Mouse (Mus musculus) neural tube, embryonic 11.5 days (tissue): Measurements from ENCODE around the gene Grcc10. TPM values are rescaled to one million over a fixed set of nuclear protein-coding genes. Genes with fewer than 3 reads are reported as not detected.
A peak's percentile ranks its signal among the peaks of the same experiment; 100 is the strongest.

ENCODE experiments used
- ATAC-seq: fragments of 200-750 bp; cut with Nextera tagmentation; 2 replicates; pipeline ENCODE4 v1.8.0; 2017; ENCODE audit warnings: moderate number of reproducible peaks, mild to moderate bottlenecking, moderate TSS enrichment, moderate library complexity; ENCODE audit not compliant: insufficient read depth, low FRiP score, low TSS enrichment
- DNase-seq: peaks from one replicate; pipeline ENCODE4 v3.0.0-alpha.2; 2015; ENCODE audit warnings: low spot score
- H3K27ac ChIP-seq: fragments of 300-500 bp; sonication (generic); 2 replicates; pipeline ENCODE4 v1.5.1; 2014; ENCODE audit warnings: low read depth, mild to moderate bottlenecking, low read length
- H3K27me3 ChIP-seq: fragments of 300-500 bp; sonication (generic); 2 replicates; pipeline ENCODE4 v1.6.1; 2014; ENCODE audit warnings: mild to moderate bottlenecking, low read length, mixed read lengths; ENCODE audit not compliant: control insufficient read depth, insufficient read depth
- H3K36me3 ChIP-seq: fragments of 300-500 bp; sonication (generic); 2 replicates; pipeline ENCODE4 v1.6.1; 2014; ENCODE audit warnings: mild to moderate bottlenecking, low read length, moderate library complexity, mixed read lengths; ENCODE audit not compliant: control insufficient read depth, insufficient read depth
- H3K4me1 ChIP-seq: fragments of 300-500 bp; sonication (generic); 2 replicates; pipeline ENCODE4 v1.6.1; 2014; ENCODE audit warnings: low read length, mixed read lengths; ENCODE audit not compliant: control insufficient read depth, insufficient read depth
- H3K4me2 ChIP-seq: fragments of 300-500 bp; sonication (generic); 2 replicates; pipeline ENCODE4 v1.6.1; 2014; ENCODE audit warnings: low read depth, mild to moderate bottlenecking, moderate library complexity
- H3K4me3 ChIP-seq: fragments of 300-500 bp; sonication (generic); 2 replicates; pipeline ENCODE4 v1.5.1; 2014; ENCODE audit warnings: low read depth, low read length
- H3K9ac ChIP-seq: fragments of 300-500 bp; sonication (generic); 2 replicates; pipeline ENCODE4 v1.6.1; 2014; ENCODE audit warnings: mild to moderate bottlenecking, low read length
- H3K9me3 ChIP-seq: fragments of 300-500 bp; sonication (generic); 2 replicates; pipeline ENCODE4 v1.6.1; 2016; ENCODE audit warnings: low read length; ENCODE audit not compliant: control insufficient read depth
- WGBS: fragments of 180-500 bp; shearing (Covaris S2); extraction: QIAGEN DNeasy Blood & Tissue Kit; methylation state at CpG from one replicate; pipeline ENCODE4 v1.1.7; 2014; 5-methylcytosine and 5-hydroxymethylcytosine counted together
- polyA plus RNA-seq: library from polyadenylated mRNA; unstranded; fragments of >200 nt; fragmentation: Nextera tagmentation; extraction: Ambion mirVana; gene quantifications from 2 replicates; pipeline ENCODE4 v1.2.1, GENCODE M21; 2014

Grcc10 gene
- polyA plus RNA-seq, 1 experiment from 2014 or later = 456 TPM

GRCm38 (mm10) chr6:124750405-124750804 is 9.2 kb upstream of the Grcc10 start:
- Histone ChIP-seq H3K27ac (no peak overlapping the region), H3K9ac (no peak overlapping the region), H3K4me2 (no peak overlapping the region), H3K36me3 (peaks cover 14% of the 10 kb centered on the region), H3K27me3 (no peaks in the 10 kb centered on the region), H3K4me3 (no peak overlapping the region), H3K4me1 (peaks cover 21% of the 10 kb centered on the region), H3K9me3 (no peaks in the 10 kb centered on the region)
- 89% methylated on average over 8 of the region's 8 CpGs for WGBS
- ATAC-seq (no peak), DNase-seq (peak; percentile 3)

- no peaks in the 10 kb centered on the region for H3K27me3 ChIP-seq
- ATAC-seq (no peak), DNase-seq (no peak)
- peaks cover 18% of the 10 kb centered on the region for H3K36me3 ChIP-seq
- no peak overlapping the region for H3K27ac ChIP-seq
- peak overlapping the region; percentile 88 for H3K4me2 ChIP-seq
- peak overlapping the region; percentile 74 for H3K9ac ChIP-seq
- H3K4me3 ChIP-seq = peak overlapping the region; percentile 49
- 84% methylated on average over 7 of the region's 7 CpGs for WGBS
- peaks cover 10% of the 10 kb centered on the region for H3K4me1 ChIP-seq
- H3K9me3 ChIP-seq = no peaks in the 10 kb centered on the region
Measured at GRCm38 (mm10) chr6:124746654-124747632, 5.8 kb upstream of the Grcc10 start.

- peak overlapping the region; percentile 89 for H3K27ac ChIP-seq
- WGBS = 11% methylated on average over 8 of the region's 8 CpGs
- peaks cover 18% of the 10 kb centered on the region for H3K36me3 ChIP-seq
- peak overlapping the region; percentile 49 for H3K4me3 ChIP-seq
- DNase-seq (no peak), ATAC-seq (0 out of 2 replicates have a peak, but pooled peaks have one; percentile 8)
- H3K4me2 ChIP-seq = peak overlapping the region; percentile 88
- H3K27me3 ChIP-seq = no peaks in the 10 kb centered on the region
- peak overlapping the region; percentile 74 for H3K9ac ChIP-seq
- peaks cover 14% of the 10 kb centered on the region for H3K4me1 ChIP-seq
- H3K9me3 ChIP-seq = no peaks in the 10 kb centered on the region
Measured at GRCm38 (mm10) chr6:124746296-124746605, 5.1 kb upstream of the Grcc10 start.

GRCm38 (mm10) chr6:124745490-124746295 is 4.5 kb upstream of the Grcc10 start:
- no peaks in the 10 kb centered on the region for H3K27me3 ChIP-seq
- peak overlapping the region; percentile 89 for H3K27ac ChIP-seq
- WGBS = under 1% methylated on average over 83 of the region's 85 CpGs
- H3K9me3 ChIP-seq = no peaks in the 10 kb centered on the region
- peak overlapping the region; percentile 49 for H3K4me3 ChIP-seq
- peak overlapping the region; percentile 74 for H3K9ac ChIP-seq
- peaks cover 14% of the 10 kb centered on the region for H3K4me1 ChIP-seq
- peak; percentile 98 for DNase-seq
- ATAC-seq = peak; percentile 75
- H3K4me2 ChIP-seq = peak overlapping the region; percentile 88
- H3K36me3 ChIP-seq = peaks cover 18% of the 10 kb centered on the region

GRCm38 (mm10) chr6:124744755-124745321 is 3.7 kb upstream of the Grcc10 start:
- Histone ChIP-seq H3K4me2 (peak overlapping the region; percentile 88; the same call in 1 of the 2 replicates), H3K4me1 (peaks cover 14% of the 10 kb centered on the region), H3K9me3 (no peaks in the 10 kb centered on the region), H3K9ac (no peak overlapping the region), H3K4me3 (peak overlapping the region; percentile 49; the same call in 1 of the 2 replicates), H3K27ac (peak overlapping the region; percentile 54), H3K36me3 (peaks cover 18% of the 10 kb centered on the region), H3K27me3 (no peaks in the 10 kb centered on the region)
- no peak for DNase-seq
- WGBS = 70% methylated on average over 26 of the region's 26 CpGs
- 0 out of 2 replicates have a peak, but pooled peaks have one; percentile 0 for ATAC-seq

- WGBS = 91% methylated on average over 8 of the region's 8 CpGs
- H3K36me3 ChIP-seq = peaks cover 12% of the 10 kb centered on the region
- peaks cover 19% of the 10 kb centered on the region for H3K4me1 ChIP-seq
- no peaks in the 10 kb centered on the region for H3K27me3 ChIP-seq
- DNase-seq (no peak), ATAC-seq (no peak)
- no peak overlapping the region for H3K9ac ChIP-seq
- H3K4me2 ChIP-seq = no peak overlapping the region
- H3K27ac ChIP-seq = no peak overlapping the region
- no peaks in the 10 kb centered on the region for H3K9me3 ChIP-seq
- no peak overlapping the region for H3K4me3 ChIP-seq
Measured at GRCm38 (mm10) chr6:124743647-124744046, 2.5 kb upstream of the Grcc10 start.

- Histone ChIP-seq H3K9me3 (no peaks in the 10 kb centered on the region), H3K27me3 (no peaks in the 10 kb centered on the region), H3K9ac (no peak overlapping the region), H3K4me1 (peaks cover 19% of the 10 kb centered on the region), H3K27ac (no peak overlapping the region), H3K4me2 (no peak overlapping the region), H3K4me3 (no peak overlapping the region), H3K36me3 (peaks cover 10% of the 10 kb centered on the region)
- ATAC-seq (no peak), DNase-seq (no peak)
- 89% methylated on average over 15 of the region's 15 CpGs for WGBS
Measured at GRCm38 (mm10) chr6:124742839-124743514, 1.8 kb upstream of the Grcc10 start.

GRCm38 (mm10) chr6:124741842-124742241 is 668 bp upstream of the Grcc10 start:
- 78% methylated on average over 3 of the region's 3 CpGs for WGBS
- H3K4me3 ChIP-seq = peak overlapping the region; percentile 58; the same call in 1 of the 2 replicates

More at GRCm38 (mm10) chr6:124741842-124742241, 668 bp upstream of the Grcc10 start:
- no peaks in the 10 kb centered on the region for H3K27me3 ChIP-seq
- peaks cover 19% of the 10 kb centered on the region for H3K4me1 ChIP-seq
- H3K9me3 ChIP-seq = no peaks in the 10 kb centered on the region
- H3K36me3 ChIP-seq = peaks cover 4% of the 10 kb centered on the region; the same call in 1 of the 2 replicates
- ATAC-seq = no peak
- DNase-seq = no peak
- peak overlapping the region; percentile 89; the same call in 1 of the 2 replicates for H3K9ac ChIP-seq
- peak overlapping the region; percentile 77 for H3K4me2 ChIP-seq
- peak overlapping the region; percentile 99 for H3K27ac ChIP-seq
